Mouse (Mus musculus) brain, embryonic 14.5 days (tissue): ENCODE measurements around the gene Spg7.

ENCODE experiments used
- CTCF ChIP-seq: fragments of 200-500 bp; IDR thresholded peaks from 2 replicates; pipeline ENCODE4 v1.5.1; 2012; ENCODE audit warnings: inconsistent platforms, mild to moderate bottlenecking, moderate library complexity, borderline replicate concordance; ENCODE audit not compliant: insufficient read depth, insufficient read length; ENCODE audit errors: extremely low read depth
- POLR2A ChIP-seq: fragments of 200-500 bp; IDR thresholded peaks from 2 replicates; pipeline ENCODE4 v1.6.1; 2012; ENCODE audit warnings: mild to moderate bottlenecking, inconsistent platforms, borderline replicate concordance; ENCODE audit not compliant: poor library complexity, insufficient read depth, insufficient read length, severe bottlenecking; ENCODE audit errors: extremely low read depth

- TF ChIP-seq CTCF (no peak), POLR2A (no peak)
Measured at GRCm38 (mm10) chr8:123097786-123098584, 35.2 kb downstream of the Spg7 start.
